Mouse (Mus musculus) hindbrain, embryonic 15.5 days (tissue): ENCODE data around the gene Bcl2l13. TPM values are rescaled to one million over a fixed set of nuclear protein-coding genes. Genes with fewer than 3 reads are reported as not detected.
"Not testable (repeated sequence)": the region's sequence is repeated elsewhere in the genome, so short reads cannot be mapped to it uniquely, and the experiment has no call there.

ENCODE experiments used
- ATAC-seq: fragments of 200-750 bp; cut with Nextera tagmentation; 2 replicates; pipeline ENCODE4 v1.8.0; 2017; ENCODE audit warnings: low read depth, moderate number of reproducible peaks, moderate TSS enrichment; ENCODE audit not compliant: low FRiP score
- H3K27ac ChIP-seq: fragments of 300-500 bp; sonication (generic); replicated peaks from 2 replicates; pipeline ENCODE4 v1.5.1; 2015; ENCODE audit warnings: mild to moderate bottlenecking, inconsistent platforms
- H3K27me3 ChIP-seq: fragments of 300-500 bp; sonication (generic); 2 replicates; pipeline ENCODE4 v1.6.1; 2015; ENCODE audit warnings: control low read depth, inconsistent platforms
- H3K36me3 ChIP-seq: fragments of 300-500 bp; sonication (generic); 2 replicates; pipeline ENCODE4 v1.6.1; 2015; ENCODE audit warnings: control low read depth, inconsistent platforms
- H3K4me1 ChIP-seq: fragments of 300-500 bp; sonication (generic); replicated peaks from 2 replicates; pipeline ENCODE4 v1.6.1; 2015; ENCODE audit warnings: control low read depth, inconsistent platforms
- H3K4me2 ChIP-seq: fragments of 300-500 bp; sonication (generic); 2 replicates; pipeline ENCODE4 v1.6.1; 2015; ENCODE audit warnings: moderate library complexity, mild to moderate bottlenecking, inconsistent platforms
- H3K4me3 ChIP-seq: fragments of 300-500 bp; sonication (generic); 2 replicates; pipeline ENCODE4 v1.5.1; 2015; ENCODE audit warnings: mild to moderate bottlenecking, inconsistent platforms
- H3K9ac ChIP-seq: fragments of 300-500 bp; sonication (generic); 2 replicates; pipeline ENCODE4 v1.6.1; 2015; ENCODE audit warnings: inconsistent platforms
- H3K9me3 ChIP-seq: fragments of 300-500 bp; sonication (generic); 2 replicates; pipeline ENCODE4 v1.6.1; 2016; ENCODE audit warnings: control low read depth, inconsistent platforms
- WGBS: fragments of 180-500 bp; shearing (Covaris S2); methylation state at CpG from one replicate; pipeline ENCODE4 v1.1.7; 2015; 5-methylcytosine and 5-hydroxymethylcytosine counted together
- polyA plus RNA-seq: library from polyadenylated mRNA; unstranded; fragments of >200 nt; fragmentation: Nextera tagmentation; extraction: Ambion mirVana; gene quantifications from 2 replicates; pipeline ENCODE4 v1.2.1, GENCODE M21; 2015

The Bcl2l13 gene
- polyA plus RNA-seq, 1 experiment from 2014 or later, result 29.8 TPM

DNA sequence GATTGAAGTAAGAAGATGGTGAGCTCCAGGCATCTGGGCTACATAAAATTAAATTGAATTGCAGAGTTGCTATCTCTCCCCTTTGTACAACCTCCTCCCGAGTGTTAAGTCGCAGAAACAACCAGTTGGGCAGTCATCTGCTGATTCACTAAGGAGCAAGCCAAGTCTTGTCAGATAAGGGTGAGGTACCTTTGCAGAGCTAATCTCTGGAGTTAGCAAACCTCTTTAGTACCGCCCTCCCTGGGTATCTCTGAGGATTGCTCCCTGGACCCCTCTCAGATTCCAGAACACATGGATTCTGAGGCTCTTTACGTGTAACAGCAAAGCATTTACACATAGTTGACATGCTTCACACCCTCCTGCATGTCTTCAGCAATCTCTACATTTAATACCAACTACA lies 3.9 kb upstream of the Bcl2l13 start:
- Histone ChIP-seq H3K9ac (no peak overlapping the region), H3K4me2 (no peak overlapping the region), H3K4me3 (no peak overlapping the region), H3K27ac (no peak overlapping the region), H3K9me3 (no peaks in the 10 kb centered on the region), H3K36me3 (no peaks in the 10 kb centered on the region), H3K4me1 (peaks cover 4% of the 10 kb centered on the region), H3K27me3 (no peaks in the 10 kb centered on the region)
- no peak for ATAC-seq
- WGBS, result 84% methylated on average over 4 of the region's 4 CpGs

DNA sequence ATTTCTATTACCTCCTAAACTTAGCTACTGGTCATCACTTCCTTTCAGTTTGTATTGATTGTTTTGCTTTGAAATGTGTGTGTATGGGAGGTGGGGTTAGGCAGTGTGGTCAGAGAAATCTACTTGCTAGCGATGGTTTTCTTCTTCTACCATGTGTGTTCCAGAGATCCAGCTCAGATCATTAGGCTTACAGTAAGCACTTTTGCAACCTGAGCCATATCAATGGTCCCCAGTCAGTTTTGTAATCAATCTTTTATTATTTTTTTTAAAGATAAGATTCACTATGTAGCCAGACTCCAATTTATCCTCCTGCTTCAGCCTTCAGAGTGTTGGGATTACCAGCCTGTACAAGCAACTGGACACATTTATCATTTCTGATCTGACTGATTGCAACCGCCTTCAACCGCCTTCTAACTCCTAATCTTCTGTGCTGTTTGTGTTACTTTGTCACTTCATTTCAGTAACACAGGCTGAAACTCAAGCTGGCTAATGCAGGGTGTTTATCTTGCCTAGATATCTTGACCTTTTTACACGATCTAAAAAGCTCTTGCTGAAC lies 1.2 kb upstream of the Bcl2l13 start:
- Histone ChIP-seq H3K9me3 (no peaks in the 10 kb centered on the region), H3K27ac (no peak overlapping the region), H3K4me2 (no peak overlapping the region), H3K27me3 (no peaks in the 10 kb centered on the region), H3K4me3 (no peak overlapping the region), H3K9ac (no peak overlapping the region), H3K36me3 (0 out of 2 replicates have a peak, but pooled peaks cover 4% of the 10 kb centered on the region), H3K4me1 (peaks cover 13% of the 10 kb centered on the region)
- ATAC-seq, result no peak
- WGBS, result 89% methylated on average over 4 of the region's 4 CpGs

DNA sequence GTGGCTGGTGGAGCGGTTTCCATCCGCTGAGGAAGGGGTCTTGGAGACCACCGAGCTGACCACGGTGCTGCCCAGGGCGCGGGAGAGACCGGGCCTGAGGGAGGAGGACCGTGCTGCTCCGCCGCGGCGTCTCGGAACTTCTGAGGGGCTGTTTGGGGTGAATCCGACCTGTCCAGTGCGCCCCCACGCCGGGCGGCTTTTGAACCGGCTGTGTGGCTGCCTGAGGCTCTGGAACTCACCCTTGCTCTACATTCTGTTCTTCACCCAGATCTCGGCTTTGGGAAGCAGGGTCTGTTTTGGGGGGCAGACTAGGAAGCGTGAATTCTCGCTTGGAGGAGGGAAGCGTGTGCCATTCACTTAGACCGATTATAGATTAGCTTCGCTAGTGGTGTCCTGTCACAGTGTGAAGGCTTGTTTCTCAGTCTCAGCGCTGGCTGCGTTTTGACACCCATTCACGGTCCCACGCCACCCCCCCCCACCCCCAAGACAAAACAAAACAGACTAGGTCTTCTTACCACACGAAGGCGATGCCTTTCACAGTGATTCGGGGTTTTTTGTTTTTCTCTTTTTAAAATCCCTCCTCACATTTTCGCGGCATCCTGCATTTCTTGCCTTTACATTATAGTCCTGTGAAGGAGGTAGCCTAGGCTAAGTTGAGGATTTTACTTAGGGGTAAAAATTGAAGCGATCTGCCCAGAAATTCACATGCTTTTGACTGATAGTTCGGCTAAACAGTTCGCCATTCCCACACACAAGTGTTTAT lies 558 bp downstream of the Bcl2l13 start:
- Histone ChIP-seq H3K36me3 (0 out of 2 replicates have a peak, but pooled peaks cover 4% of the 10 kb centered on the region), H3K9ac (peak overlapping the region; percentile 92), H3K9me3 (no peaks in the 10 kb centered on the region), H3K4me1 (peaks cover 13% of the 10 kb centered on the region), H3K4me3 (peak overlapping the region; percentile 90), H3K27ac (peak overlapping the region; percentile 97), H3K27me3 (no peaks in the 10 kb centered on the region), H3K4me2 (peak overlapping the region; percentile 73)
- ATAC-seq, result peak; percentile 82
- 5% methylated on average over 34 of the region's 37 CpGs for WGBS

DNA sequence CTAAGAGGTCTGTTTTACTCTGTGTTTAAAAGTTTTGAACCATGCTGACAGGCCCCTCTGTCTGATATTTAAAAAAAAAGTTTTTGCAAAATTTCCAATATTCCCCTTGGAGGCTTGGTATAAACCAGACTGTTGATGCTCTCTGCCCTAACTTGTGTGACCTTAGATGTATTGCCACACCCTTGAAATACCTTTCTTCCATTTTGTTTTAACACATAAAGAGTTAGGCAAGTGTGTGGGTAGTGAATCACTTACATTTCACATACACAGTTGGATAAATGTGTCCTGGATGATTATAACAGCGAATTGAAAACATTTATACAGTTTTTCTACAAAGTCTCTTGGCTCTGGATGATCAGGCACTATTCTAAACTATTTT lies 1.1 kb downstream of the Bcl2l13 start:
- 75% methylated on average over 1 of the region's 1 CpGs for WGBS
- Histone ChIP-seq H3K4me2 (peak overlapping the region; percentile 73), H3K27ac (peak overlapping the region; percentile 97), H3K4me1 (peaks cover 13% of the 10 kb centered on the region), H3K9me3 (no peaks in the 10 kb centered on the region), H3K9ac (peak overlapping the region; percentile 92; the same call in 1 of the 2 replicates), H3K4me3 (peak overlapping the region; percentile 90), H3K36me3 (0 out of 2 replicates have a peak, but pooled peaks cover 4% of the 10 kb centered on the region), H3K27me3 (no peaks in the 10 kb centered on the region)
- ATAC-seq, result no peak

DNA sequence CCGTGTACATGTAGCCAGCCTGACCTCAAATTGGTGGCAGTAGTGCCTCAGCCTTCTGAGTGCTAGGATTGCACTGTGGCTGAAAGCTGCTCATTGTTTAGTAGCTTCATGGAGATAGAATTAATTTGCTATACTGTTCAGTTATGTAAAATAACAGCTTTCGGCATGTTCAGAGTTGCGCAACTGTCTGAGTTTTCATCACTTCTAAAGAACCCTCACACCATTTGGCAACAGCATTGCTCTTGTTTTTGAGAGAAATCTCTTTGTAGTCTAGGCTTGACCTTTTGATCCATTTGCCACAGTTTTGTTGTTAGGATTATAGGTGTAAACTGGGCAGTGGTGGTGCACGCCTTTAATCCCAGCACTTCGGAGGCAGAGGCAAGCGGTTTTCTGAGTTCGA lies 4.2 kb downstream of the Bcl2l13 start:
- Histone ChIP-seq H3K9ac (no peak overlapping the region), H3K9me3 (no peaks in the 10 kb centered on the region), H3K27me3 (no peaks in the 10 kb centered on the region), H3K4me3 (no peak overlapping the region), H3K4me1 (peaks cover 13% of the 10 kb centered on the region), H3K27ac (no peak overlapping the region), H3K4me2 (no peak overlapping the region), H3K36me3 (0 out of 2 replicates have a peak, but pooled peaks cover 4% of the 10 kb centered on the region)
- ATAC-seq, result no peak
- 98% methylated on average over 7 of the region's 7 CpGs for WGBS

DNA sequence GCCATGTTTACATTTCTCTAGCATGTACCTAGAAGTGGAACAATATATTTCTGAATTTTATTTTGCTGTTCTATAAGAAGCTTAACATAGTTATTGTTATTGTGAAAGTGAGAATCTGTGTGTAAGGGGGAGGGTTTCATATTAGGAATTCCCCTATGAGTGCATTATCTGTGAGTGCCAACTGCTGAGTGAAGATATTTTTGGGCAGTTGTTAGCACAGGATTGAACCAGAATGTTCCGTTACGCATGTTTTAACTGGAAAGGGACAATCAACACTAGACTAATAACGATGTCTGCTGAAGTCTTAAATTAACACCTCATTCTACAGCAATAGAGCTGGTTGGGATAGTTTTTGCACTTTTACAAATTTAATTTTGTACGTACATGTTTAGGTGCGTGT lies 5.7 kb downstream of the Bcl2l13 start:
- H3K4me3 ChIP-seq, result no peak overlapping the region
- no peaks in the 10 kb centered on the region for H3K9me3 ChIP-seq
- 91% methylated on average over 5 of the region's 5 CpGs for WGBS
- H3K4me2 ChIP-seq, result no peak overlapping the region
- peaks cover 12% of the 10 kb centered on the region for H3K4me1 ChIP-seq
- ATAC-seq, result no peak
- H3K9ac ChIP-seq, result no peak overlapping the region
- no peaks in the 10 kb centered on the region for H3K27me3 ChIP-seq
- no peak overlapping the region for H3K27ac ChIP-seq
- 0 out of 2 replicates have a peak, but pooled peaks cover 4% of the 10 kb centered on the region for H3K36me3 ChIP-seq

DNA sequence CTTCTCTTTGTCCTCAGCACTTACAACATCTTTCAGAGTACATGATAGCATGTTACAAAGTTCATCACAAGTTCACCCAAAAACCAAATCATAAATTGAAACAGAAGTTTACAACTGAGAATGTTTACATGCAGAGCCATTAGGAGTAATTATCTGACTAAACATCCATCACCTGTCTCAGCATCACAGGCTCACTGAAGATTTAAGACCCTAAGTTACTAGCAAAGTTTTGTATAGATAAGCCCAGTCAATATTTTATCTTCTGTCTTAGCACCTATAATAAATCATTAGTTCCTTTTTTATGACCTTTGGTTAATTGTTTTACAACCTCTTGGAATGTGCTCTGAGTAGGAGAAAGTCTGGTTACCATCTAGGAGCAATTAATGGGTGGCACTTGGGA lies 14.7 kb downstream of the Bcl2l13 start:
- H3K4me2 ChIP-seq, H3K27me3 ChIP-seq, H3K9ac ChIP-seq, H3K4me3 ChIP-seq, H3K9me3 ChIP-seq, ATAC-seq, H3K4me1 ChIP-seq, H3K27ac ChIP-seq: not testable (repeated sequence)
- H3K36me3 ChIP-seq, result peaks cover 35% of the 10 kb centered on the region

DNA sequence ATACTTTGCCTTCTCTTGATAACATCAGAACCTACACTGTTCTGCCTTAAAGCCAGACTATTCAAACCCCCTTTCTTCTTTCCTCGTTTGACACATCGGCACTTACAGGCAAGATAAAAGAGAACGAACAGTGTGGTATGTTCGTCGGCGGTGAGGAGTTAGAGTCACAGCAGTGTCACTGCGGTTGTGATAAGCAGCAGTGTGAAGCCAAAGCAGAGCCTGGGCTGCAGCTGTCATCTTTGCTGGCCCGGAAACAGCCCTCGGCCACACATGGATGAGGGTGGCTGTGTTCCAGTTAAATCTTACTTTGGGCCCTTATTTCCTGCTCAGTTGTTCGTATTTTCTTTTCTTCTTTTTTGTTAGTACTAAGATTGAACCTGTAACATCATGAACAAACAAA lies 18.4 kb downstream of the Bcl2l13 start:
- Histone ChIP-seq H3K4me2 (no peak overlapping the region), H3K36me3 (peaks cover 27% of the 10 kb centered on the region), H3K9ac (no peak overlapping the region), H3K27me3 (no peaks in the 10 kb centered on the region), H3K9me3 (no peaks in the 10 kb centered on the region), H3K4me1 (peaks cover 6% of the 10 kb centered on the region), H3K27ac (no peak overlapping the region), H3K4me3 (no peak overlapping the region)
- no peak for ATAC-seq
- 84% methylated on average over 10 of the region's 10 CpGs for WGBS

DNA sequence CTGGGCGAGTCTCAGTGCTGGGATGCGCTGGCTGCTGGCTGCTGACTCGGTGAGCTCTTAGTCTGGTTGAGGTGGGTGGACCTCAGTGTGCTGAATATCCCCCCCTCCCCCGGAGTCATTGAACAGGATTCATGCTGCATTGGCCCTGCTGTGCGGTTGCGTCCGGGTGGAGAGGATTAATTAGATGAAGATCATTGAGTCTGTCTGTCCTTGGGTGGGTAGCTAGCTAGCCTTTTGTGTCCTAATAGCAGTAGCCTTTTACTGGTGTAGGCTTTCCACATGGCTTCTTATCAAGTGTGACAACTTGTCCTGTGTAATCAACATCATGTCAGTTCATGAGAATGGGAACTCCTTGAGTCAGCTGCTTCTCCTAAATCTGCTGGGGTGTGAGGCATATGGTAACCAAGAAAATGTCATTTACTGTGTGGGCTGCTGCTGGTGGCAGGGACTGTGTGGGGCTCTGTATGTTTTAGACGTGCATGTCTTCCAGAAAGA lies 22.3 kb downstream of the Bcl2l13 start:
- Histone ChIP-seq H3K27me3 (no peaks in the 10 kb centered on the region), H3K9ac (no peak overlapping the region), H3K4me3 (no peak overlapping the region), H3K27ac (peak overlapping the region; percentile 27; the same call in 1 of the 2 replicates), H3K9me3 (no peaks in the 10 kb centered on the region), H3K36me3 (peaks cover 17% of the 10 kb centered on the region), H3K4me2 (no peak overlapping the region), H3K4me1 (peaks cover 6% of the 10 kb centered on the region)
- WGBS, result 36% methylated on average over 8 of the region's 8 CpGs
- peak; percentile 82 for ATAC-seq

DNA sequence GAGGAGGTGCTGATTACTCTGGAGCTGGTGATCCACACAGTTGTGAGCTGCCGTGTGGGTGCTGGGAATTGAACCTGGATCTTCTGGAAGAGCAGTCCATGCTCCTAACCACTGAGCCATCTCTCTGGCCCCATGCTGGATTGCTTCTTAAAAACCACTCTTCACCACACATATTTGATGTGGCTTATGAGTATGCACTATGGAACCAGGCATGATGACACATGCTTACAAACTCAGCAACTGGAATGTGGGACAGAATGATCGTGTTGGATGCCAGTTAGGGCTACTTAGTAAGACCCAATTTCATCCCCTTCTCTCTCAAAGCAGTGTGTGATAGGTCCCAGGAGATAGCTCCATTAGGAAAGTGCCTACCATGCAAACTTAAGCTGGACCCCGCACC lies 24.1 kb downstream of the Bcl2l13 start:
- Histone ChIP-seq H3K4me2 (no peak overlapping the region), H3K4me3 (no peak overlapping the region), H3K9me3 (no peaks in the 10 kb centered on the region), H3K27ac (no peak overlapping the region), H3K36me3 (peaks cover 6% of the 10 kb centered on the region), H3K27me3 (no peaks in the 10 kb centered on the region), H3K4me1 (peaks cover 6% of the 10 kb centered on the region), H3K9ac (no peak overlapping the region)
- 97% methylated on average over 3 of the region's 3 CpGs for WGBS
- no peak for ATAC-seq

DNA sequence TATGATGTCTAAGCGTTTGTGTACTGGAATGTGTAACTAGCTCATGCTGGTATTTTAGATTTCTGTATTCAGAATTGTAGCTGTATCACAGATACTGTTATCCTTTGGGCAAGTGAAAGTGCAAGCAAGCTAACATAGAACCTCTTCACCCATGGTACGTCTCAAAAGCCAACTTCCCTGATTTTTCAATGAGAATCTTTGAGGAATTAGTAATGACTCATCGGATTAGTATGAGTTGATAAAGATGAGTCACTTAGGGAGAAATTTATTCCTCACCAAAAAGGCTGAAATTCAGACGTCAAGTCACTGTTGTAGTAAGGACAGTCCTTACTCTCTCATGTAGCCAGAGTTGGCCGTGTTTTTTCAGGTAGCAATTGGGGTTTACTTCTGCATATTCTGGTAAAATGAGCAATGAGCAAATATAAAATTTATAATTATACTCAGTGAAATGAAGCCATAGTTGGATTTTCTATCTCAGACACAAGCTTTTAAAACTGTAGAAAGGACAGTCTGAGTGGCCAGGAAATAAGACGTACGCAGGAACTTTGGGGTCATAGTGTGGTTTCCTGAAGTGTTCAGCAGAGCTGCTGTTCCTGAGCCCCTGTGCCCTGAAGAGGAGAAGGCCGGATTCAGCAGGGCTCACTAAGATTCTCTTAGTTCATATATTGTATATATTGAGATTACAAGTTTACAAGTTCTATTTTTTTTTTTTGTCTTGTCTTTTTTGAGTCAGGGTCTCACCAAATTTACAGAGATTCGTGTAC lies 30.2 kb downstream of the Bcl2l13 start:
- H3K9me3 ChIP-seq, result no peaks in the 10 kb centered on the region

DNA sequence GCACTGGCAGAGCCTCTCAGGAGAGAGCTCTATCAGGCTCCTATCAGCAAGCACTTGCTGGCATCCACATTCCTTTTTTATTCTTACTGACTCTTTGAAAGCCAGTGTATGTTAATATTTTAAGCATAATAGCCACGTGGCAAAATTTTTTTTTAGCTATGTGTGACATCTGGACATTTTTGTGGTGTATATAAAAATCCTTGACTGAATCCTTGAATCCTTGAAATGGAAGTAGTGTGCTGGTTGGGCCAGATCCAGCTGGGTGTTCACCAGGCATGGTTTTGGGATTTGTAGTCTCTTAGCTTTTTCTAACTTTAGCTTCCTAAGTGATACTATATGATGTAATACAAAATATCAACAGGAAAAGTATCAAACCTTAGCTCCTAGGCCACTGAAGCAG lies 32.8 kb downstream of the Bcl2l13 start:
- H3K36me3 ChIP-seq, result peaks cover 16% of the 10 kb centered on the region; the same call in 1 of the 2 replicates
- no peaks in the 10 kb centered on the region for H3K9me3 ChIP-seq
- no peaks in the 10 kb centered on the region for H3K4me1 ChIP-seq
- 83% methylated on average over 1 of the region's 1 CpGs for WGBS
- no peaks in the 10 kb centered on the region for H3K27me3 ChIP-seq
- H3K27ac ChIP-seq, result no peak overlapping the region
- no peak overlapping the region for H3K9ac ChIP-seq
- H3K4me3 ChIP-seq, result no peak overlapping the region
- ATAC-seq, result no peak
- no peak overlapping the region for H3K4me2 ChIP-seq

More for the DNA sequence above, 30.2 kb downstream of the Bcl2l13 start:
- Histone ChIP-seq H3K4me2 (no peak overlapping the region), H3K27me3 (no peaks in the 10 kb centered on the region), H3K36me3 (peaks cover 9% of the 10 kb centered on the region; the same call in 1 of the 2 replicates), H3K4me1 (no peaks in the 10 kb centered on the region), H3K4me3 (no peak overlapping the region), H3K9ac (no peak overlapping the region), H3K27ac (no peak overlapping the region)
- ATAC-seq, result no peak
- WGBS, result 91% methylated on average over 9 of the region's 9 CpGs
